Mouse (Mus musculus) adrenal gland, postnatal 14 days (tissue): ENCODE measurements around the gene Fam122a. TPM values are rescaled to one million over a fixed set of nuclear protein-coding genes. Genes with fewer than 3 reads are reported as not detected.

ENCODE experiments used
- DNase-seq: peaks from one replicate; pipeline ENCODE4 v3.0.0; 2021; ENCODE audit warnings: mixed read lengths
- total RNA-seq: library from RNA; stranded (reverse); gene quantifications from 2 replicates; pipeline ENCODE4 v1.2.3, GENCODE M21; 2021

Fam122a gene
- total RNA-seq, 1 experiment from 2014 or later, result 27.9 TPM

- DNase-seq, result no peak
These were observed 14.7 kb upstream of the Fam122a start for GRCm38 (mm10) chr19:24491824-24492223.

DNA sequence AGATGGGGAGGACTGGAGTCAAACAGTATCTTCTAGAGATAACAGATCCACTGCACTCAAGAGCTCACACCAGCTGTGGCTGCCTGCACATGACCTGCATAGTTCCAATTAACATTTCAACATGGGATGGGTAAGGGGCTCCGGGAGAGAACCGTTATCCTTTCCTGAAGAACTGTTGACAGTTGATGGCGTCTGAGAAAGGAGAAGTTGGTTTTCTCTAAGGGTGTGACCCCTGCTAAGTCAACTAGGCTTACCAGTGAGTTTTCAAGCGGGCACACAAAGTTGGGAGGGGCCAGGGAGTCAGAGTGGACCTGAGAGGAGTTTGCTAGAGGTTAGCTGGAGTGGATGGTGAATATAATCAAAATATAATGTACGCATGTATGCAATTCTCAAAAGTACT is 13.1 kb upstream of the Fam122a start:
- no peak for DNase-seq

GRCm38 (mm10) chr19:24486433-24487296 is 9.5 kb upstream of the Fam122a start:
- no peak for DNase-seq

- no peak for DNase-seq
These were observed 7.5 kb upstream of the Fam122a start for GRCm38 (mm10) chr19:24484612-24485194.

- DNase-seq, result no peak
These were observed 3.8 kb upstream of the Fam122a start for GRCm38 (mm10) chr19:24480916-24481315.

GRCm38 (mm10) chr19:24476461-24476860 is 695 bp downstream of the Fam122a start:
- DNase-seq, result peak; percentile 59

DNA sequence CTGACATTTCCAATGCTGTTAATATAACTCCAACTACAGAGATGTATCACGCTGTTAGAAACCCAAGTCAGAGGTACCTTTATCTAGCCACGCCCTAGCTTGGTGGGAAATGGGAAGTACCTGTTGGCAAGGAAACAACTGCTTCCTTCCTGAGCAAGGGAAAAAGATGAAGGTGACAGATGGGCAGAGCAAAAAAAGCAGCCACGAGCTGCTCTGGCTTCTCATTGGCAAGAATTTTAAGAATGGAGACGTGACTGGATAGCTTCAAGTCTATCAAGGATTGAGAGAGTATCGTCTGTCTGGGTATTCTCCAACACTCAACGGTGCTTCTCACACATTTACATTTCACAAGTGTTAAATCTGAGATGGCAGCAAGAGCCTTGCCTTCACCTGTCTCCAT is 1.9 kb downstream of the Fam122a start:
- no peak for DNase-seq

- no peak for DNase-seq
These were observed 4.6 kb downstream of the Fam122a start for GRCm38 (mm10) chr19:24472512-24472911.

DNA sequence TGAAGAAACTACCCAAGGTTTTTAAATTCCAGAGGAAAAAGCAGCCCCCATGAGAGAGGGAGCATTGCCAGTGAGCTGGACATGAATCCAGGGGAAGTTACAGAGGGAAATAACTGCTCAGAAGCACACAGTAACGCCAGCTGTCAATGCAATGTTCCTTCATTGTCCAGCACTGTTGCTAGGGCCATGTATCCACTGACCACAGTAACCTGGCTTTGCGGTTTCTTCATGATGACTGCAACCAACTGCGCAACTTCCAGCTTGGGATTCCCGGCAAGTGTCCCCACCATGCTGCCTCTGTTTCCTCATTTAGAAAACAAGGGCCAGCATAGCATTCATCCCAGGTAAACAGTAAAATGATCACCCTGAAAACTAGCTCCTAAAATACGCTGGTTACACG is 5.6 kb downstream of the Fam122a start:
- DNase-seq, result no peak

GRCm38 (mm10) chr19:24469216-24469615 is 7.9 kb downstream of the Fam122a start:
- DNase-seq, result no peak

- DNase-seq, result no peak
These were observed 8.5 kb downstream of the Fam122a start for GRCm38 (mm10) chr19:24468616-24469015.

GRCm38 (mm10) chr19:24463011-24463410 is 14.1 kb downstream of the Fam122a start:
- no peak for DNase-seq

- DNase-seq, result no peak
These were observed 20.4 kb downstream of the Fam122a start for GRCm38 (mm10) chr19:24456591-24457231.

DNA sequence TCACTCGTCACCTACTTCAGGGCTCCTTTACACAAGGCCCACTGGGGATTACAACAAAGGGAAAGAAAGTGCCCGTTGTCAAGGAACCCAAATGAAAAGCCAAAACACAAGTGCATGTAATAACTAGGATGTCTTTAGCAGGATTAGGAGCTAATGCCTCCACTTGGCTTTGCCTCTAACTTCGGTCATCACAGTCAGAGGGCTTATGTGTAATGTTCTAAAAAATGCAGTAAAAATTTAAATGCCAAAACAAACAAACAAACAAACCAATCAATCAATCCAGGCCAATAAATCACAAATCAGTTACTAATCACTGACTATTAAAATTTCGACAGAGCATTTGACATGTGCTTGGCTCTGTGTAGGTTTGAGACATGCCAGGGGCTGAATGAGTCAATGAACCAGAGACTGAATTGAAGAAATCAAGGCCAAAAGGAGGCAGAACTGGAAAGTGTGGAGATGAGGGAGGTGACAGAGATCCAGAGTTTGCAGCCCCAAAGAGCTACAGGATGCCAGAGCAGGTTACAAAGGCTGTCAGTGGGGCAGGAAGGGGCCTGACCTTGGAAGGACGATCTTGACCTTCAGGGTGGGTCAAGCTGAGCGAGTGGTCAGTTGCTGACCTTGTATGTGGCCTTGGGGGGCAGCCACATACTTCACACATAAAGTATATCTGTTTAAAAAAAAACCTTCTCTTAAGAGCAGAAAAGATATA is 21.8 kb downstream of the Fam122a start:
- DNase-seq, result peak; percentile 30

DNA sequence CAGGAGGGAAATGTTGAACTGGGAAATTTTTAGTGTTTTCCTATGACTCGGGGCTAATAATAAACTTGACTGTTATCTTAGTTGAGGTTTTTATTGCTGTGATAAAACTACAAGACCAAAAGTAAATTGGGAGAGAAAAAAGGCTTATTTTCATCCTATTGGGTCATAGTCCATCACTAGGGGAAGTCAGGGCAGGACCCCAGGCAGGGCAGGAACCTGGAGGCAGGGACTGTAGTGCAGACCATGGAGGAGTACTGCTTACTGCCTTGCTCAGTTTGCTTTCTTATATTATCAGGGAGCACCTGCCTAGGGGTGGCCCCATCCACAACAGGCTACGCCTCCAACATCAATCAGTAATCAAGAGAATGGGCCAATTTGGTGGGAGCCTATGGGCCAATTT is 22.7 kb downstream of the Fam122a start:
- no peak for DNase-seq

DNA sequence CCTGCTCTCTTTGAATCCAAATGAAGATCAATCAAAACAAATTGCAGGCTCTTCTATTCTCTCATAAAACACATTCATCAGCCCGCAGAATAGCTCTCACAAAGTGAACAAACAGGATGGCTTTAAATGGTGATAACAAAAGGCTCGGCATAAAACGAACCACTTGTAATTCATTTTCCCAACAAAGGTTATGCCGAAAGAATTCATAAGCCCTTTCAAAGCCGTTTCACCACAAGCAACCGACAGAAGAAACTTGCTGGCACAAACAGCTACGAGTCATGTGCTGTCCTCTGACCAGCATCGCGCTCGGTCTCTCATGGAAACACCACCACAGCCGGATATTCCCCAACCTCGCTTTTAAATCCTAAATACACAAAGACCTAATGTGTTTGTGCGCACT is 23.8 kb downstream of the Fam122a start:
- DNase-seq, result peak; percentile 15

DNA sequence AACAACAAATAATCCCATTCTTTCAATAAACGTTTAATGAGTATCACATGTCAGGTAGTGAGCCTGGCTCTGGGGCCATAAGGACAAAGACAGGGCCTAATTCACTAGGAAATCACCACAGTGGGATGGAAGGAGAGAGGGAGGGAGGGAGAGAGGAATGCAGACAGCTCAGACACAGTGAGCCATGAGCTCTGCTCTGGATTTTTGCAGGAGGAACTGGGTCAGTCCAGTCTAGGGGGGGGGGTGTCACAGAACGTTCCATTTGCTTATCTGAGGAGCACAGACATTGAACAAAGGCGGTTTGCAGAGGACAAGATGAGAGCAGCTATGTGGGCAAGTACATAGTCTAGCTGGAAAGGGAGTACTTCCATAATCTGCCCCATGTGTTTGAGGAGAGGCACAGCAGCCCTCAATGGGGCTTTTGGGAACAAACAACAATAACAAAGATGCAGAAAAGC is 24.7 kb downstream of the Fam122a start:
- DNase-seq, result peak; percentile 42

GRCm38 (mm10) chr19:24451626-24452025 is 25.5 kb downstream of the Fam122a start:
- DNase-seq, result no peak

- no peak for DNase-seq
These were observed 26.4 kb downstream of the Fam122a start for GRCm38 (mm10) chr19:24450740-24451139.

DNA sequence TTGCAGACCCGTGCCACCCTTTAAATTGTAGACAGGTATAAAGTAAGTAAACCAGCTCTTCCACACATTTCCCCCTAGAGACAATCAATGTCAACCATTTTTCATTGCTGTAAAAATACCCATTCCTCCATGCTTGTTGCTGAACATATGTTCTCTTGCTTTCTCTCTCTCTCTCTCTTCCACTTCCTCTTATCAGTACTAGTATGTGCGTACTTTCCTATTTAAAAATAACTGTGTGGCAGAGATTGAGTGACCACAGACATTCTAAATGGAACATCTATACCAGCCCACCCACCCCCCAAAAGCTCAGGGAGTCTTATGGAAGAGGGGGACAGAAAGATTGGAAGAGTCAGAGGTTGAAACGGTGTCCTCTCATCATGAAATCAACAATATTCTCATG is 32.8 kb downstream of the Fam122a start:
- DNase-seq, result no peak

- DNase-seq, result no peak
These were observed 37.4 kb downstream of the Fam122a start for GRCm38 (mm10) chr19:24439715-24440114.

DNA sequence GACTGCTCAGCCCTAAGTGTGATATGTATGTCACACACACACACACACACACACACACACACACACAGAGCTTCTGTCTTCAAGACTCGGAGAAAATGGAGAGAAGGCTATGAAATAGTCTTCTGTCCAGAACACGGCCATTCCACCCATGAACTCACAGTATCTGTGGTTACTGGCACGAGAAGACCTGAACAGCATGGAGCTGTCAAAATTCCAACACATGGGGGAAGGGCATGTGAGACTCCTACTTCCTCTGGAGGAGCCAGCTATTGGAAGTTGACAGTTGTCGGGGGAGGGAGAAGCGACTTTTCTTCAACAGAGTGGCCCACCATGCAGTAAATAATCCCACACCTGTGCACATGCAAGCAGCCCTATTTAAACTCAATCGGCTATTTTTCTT is 42.9 kb downstream of the Fam122a start:
- no peak for DNase-seq

DNA sequence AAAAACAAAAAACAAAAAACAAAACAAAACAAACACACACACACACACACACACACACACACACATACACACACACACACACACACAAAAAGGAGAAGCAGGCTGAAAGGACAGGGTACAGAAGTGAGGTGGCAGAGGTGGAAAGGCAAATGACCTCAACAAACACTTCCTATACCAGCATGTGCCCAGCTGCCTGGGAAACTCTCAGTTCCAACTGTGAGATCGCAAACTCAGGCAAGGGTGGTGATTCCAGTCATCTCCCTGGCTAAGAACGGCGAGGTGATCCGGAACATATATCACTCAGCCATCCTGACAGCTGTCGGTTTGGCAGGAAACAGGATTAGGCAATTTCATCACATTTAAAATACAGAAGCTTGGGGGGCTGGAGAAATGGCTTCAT is 44.7 kb downstream of the Fam122a start:
- DNase-seq, result no peak
